Mouse (Mus musculus): Measurements from ENCODE around the gene Prkrip1.
A peak's percentile ranks its signal among the peaks of the same experiment; 100 is the strongest.
"Not testable (repeated sequence)": the region's sequence is repeated elsewhere in the genome, so short reads cannot be mapped to it uniquely, and the experiment has no call there.

Prkrip1 gene

GRCm38 (mm10) chr5:136160084-136160483 lies 38.7 kb downstream of the Prkrip1 start:
- DNase-seq (ENCODE audit: low spot score), result not testable (repeated sequence)

GRCm38 (mm10) chr5:136155399-136155798 lies 43.4 kb downstream of the Prkrip1 start:
- DNase-seq (ENCODE audit: low spot score), result no peak

- DNase-seq (ENCODE audit: low spot score), result no peak
Measured at GRCm38 (mm10) chr5:136152365-136152764, 46.4 kb downstream of the Prkrip1 start.

GRCm38 (mm10) chr5:136149134-136149576 lies 49.6 kb downstream of the Prkrip1 start:
- not testable (repeated sequence) for DNase-seq (ENCODE audit: low spot score)

GRCm38 (mm10) chr5:136147704-136148103 lies 51.1 kb downstream of the Prkrip1 start:
- DNase-seq (ENCODE audit: low spot score), result no peak

GRCm38 (mm10) chr5:136146936-136147335 lies 51.8 kb downstream of the Prkrip1 start:
- no peak for DNase-seq (ENCODE audit: low spot score)

GRCm38 (mm10) chr5:136144606-136145430 lies 53.9 kb downstream of the Prkrip1 start:
- DNase-seq (ENCODE audit: low spot score), result no peak

- peak; percentile 14 for DNase-seq (ENCODE audit: low spot score)
Measured at GRCm38 (mm10) chr5:136143161-136143755, 55.5 kb downstream of the Prkrip1 start.

- no peak for DNase-seq (ENCODE audit: low spot score)
Measured at GRCm38 (mm10) chr5:136142746-136143145, 56.0 kb downstream of the Prkrip1 start.

- DNase-seq (ENCODE audit: low spot score), result no peak
Measured at GRCm38 (mm10) chr5:136140057-136140482, 58.7 kb downstream of the Prkrip1 start.

- no peak for DNase-seq (ENCODE audit: low spot score)
Measured at GRCm38 (mm10) chr5:136139393-136139792, 59.4 kb downstream of the Prkrip1 start.

- DNase-seq (ENCODE audit: low spot score), result peak; percentile 85
Measured at GRCm38 (mm10) chr5:136137658-136138274, 61.0 kb downstream of the Prkrip1 start.

- peak; percentile 26 for DNase-seq (ENCODE audit: low spot score)
Measured at GRCm38 (mm10) chr5:136136292-136136990, 62.3 kb downstream of the Prkrip1 start.

GRCm38 (mm10) chr5:136135571-136136291 lies 63.0 kb downstream of the Prkrip1 start, which contains the start of the genes Lrwd1 and Alkbh4:
Gene Lrwd1 (minus strand): TSS chr5:136136074.
Gene Alkbh4 (plus strand): TSS chr5:136136146.
- DNase-seq (ENCODE audit: low spot score), result peak; percentile 98

Measured in retina, embryonic 14.5 days (tissue).